Mouse (Mus musculus) Patski (cell line): ENCODE data around the gene Ifi207. TPM values are rescaled to one million over a fixed set of nuclear protein-coding genes. Genes with fewer than 3 reads are reported as not detected.
"Not testable (repeated sequence)": the region's sequence is repeated elsewhere in the genome, so short reads cannot be mapped to it uniquely, and the experiment has no call there.

Experiments
- ATAC-seq: fragments of 100-300 bp; one replicate; pipeline ENCODE4 v1.8.0; 2021
- CTCF ChIA-PET: fragments of 350-600 bp; sonication (Branson Sonifier 250); formaldehyde crosslinking; loops from one replicate; lab custom pipeline; 2022; ENCODE audit warnings: inconsistent platforms; lab: Charles Lee
- POLR2A ChIA-PET: fragments of 350-600 bp; sonication (Branson Sonifier 250); formaldehyde crosslinking; loops from one replicate; lab custom pipeline; 2022; ENCODE audit warnings: antibody characterized with exemption, inconsistent platforms; lab: Charles Lee
- DNase-seq: peaks from one replicate; pipeline ENCODE4 v3.0.0-alpha.2; 2011; ENCODE audit warnings: low read depth, low spot score
- H3K27me3 ChIP-seq: fragments of 371-371 bp; one replicate; pipeline ENCODE4 v1.5.1; 2021
- CTCF ChIP-seq: fragments of 100-300 bp; IDR thresholded peaks from one replicate; pipeline ENCODE4 v1.5.1; 2021
- in situ Hi-C: fragments of 300-500 bp; cut with MboI; formaldehyde crosslinking; loops from 3 replicates; pipeline ENCODE4 v1.11.1; 2018; ENCODE audit warnings: low pct_unique_long_range_greater_than_20kb, mixed read lengths
- polyA plus RNA-seq: library from polyadenylated mRNA; unstranded; gene quantifications from one replicate; pipeline ENCODE4 v1.2.3, GENCODE M21; 2021

The Ifi207 gene
- 0.40 TPM for polyA plus RNA-seq

DNA sequence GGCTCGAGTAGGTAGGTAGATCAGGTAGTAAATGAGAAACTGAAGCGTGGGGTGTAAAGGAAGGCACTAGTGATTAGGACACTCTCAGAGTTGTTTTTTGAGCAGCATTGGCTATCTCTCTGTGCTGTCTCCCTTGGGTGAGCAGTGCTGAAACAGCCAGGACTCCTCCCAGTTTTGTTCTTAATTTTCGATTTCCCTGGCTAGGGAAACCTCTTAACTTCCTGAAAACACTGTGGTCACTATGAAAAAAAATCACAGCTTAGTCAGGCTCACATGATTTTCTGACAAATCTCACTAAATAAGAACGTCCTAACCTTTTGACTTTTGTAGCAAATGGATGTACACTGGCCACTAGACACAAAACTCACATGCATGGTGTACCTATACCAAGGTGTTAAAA lies at the start of gene Ifi207:
Gene Ifi207, minus strand, starts transcription at position 92 of the 400 bp plus-strand sequence.
- DNase-seq (no peak), ATAC-seq (no peak)
- TF ChIP-seq CTCF = no peak
- ChIA-PET CTCF (no interaction called here), POLR2A (no interaction called here)
- in situ Hi-C loops = no loop called here
- H3K27me3 ChIP-seq = no peaks in the 10 kb centered on the region

- CTCF ChIA-PET, in situ Hi-C loops, DNase-seq, H3K27me3 ChIP-seq, ATAC-seq, POLR2A ChIA-PET: not testable (repeated sequence)
These were observed 31.9 kb upstream of the Ifi207 start for GRCm38 (mm10) chr1:173773457-173773856.

- CTCF ChIA-PET = interaction anchor here (0.6 kb wide), 1 partner anchor 456 kb away, joined by 3 read pairs; no protein-coding TSS in a partner anchor
- in situ Hi-C loops = loop anchor here (5.0 kb wide), 1 partner anchor 145 kb away; the partner anchor contains the start of gene Ifi211
- ATAC-seq (peak; percentile 100), DNase-seq (peak; percentile 56)
- POLR2A ChIA-PET, H3K27me3 ChIP-seq: not testable (repeated sequence)
These were observed 25.5 kb upstream of the Ifi207 start, which contains the start of gene Ifi204 for GRCm38 (mm10) chr1:173766848-173767617. Gene Ifi204, minus strand, starts transcription at chr1:173766943.

DNA sequence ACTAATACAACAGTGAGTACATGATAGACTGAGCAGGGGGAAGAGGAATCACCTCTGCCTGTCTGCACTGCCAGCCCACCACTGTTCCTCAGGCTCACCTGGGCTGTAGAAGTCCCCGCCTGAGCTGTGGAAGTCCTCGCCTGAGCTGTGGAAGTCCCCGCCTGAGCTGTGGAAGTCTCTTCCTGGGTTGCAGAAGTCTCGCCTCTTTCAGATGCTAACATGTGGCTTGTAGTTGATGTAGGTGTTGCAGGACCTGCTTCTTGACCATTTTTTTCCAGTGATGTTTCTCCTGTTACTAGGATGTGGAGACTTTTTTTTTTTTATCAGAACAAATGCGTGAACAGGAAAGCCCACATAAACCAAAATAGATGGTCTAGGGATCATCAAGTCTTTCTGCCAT lies 18.5 kb upstream of the Ifi207 start:
- CTCF ChIA-PET = not testable (repeated sequence)

GRCm38 (mm10) chr1:173742262-173742661 lies 715 bp upstream of the Ifi207 start:
- TF ChIP-seq CTCF = no peak
- ChIA-PET POLR2A (no interaction called here), CTCF (no interaction called here)
- ATAC-seq = no peak
- DNase-seq = no peak
- in situ Hi-C loops = no loop called here
- H3K27me3 ChIP-seq = no peaks in the 10 kb centered on the region

More for the DNA sequence above, 18.5 kb upstream of the Ifi207 start:
- DNase-seq, H3K27me3 ChIP-seq, POLR2A ChIA-PET, in situ Hi-C loops, ATAC-seq: not testable (repeated sequence)

- TF ChIP-seq CTCF = no peak
- H3K27me3 ChIP-seq = no peaks in the 10 kb centered on the region
- DNase-seq (no peak), ATAC-seq (no peak)
- POLR2A ChIA-PET = no interaction called here
- in situ Hi-C loops = no loop called here
- CTCF ChIA-PET = no interaction called here
These were observed 1.0 kb downstream of the Ifi207 start for GRCm38 (mm10) chr1:173740537-173740936.

DNA sequence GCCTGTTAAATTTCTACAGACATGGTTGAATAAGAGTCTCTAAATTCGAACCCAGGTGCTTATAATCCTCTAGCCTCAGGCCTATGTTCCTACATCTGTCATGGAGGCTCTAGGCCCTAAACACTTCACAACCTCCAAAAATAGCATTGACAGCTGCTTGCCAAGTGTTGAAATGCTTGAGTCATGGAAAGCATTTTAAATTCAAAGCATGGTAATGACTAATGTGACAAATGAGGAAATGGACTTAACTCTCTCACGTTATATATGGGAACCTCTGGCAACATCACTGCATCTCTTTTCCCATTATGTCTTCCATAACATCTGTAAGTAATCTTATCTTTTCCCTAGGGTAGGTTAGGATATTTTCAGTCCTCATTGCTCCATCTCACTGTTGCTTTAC lies 4.6 kb downstream of the Ifi207 start:
- DNase-seq (no peak), ATAC-seq (no peak)
- H3K27me3 ChIP-seq = no peaks in the 10 kb centered on the region
- POLR2A ChIA-PET = no interaction called here
- CTCF ChIA-PET = interaction anchor here (0.9 kb wide), 1 partner anchor 9 kb away, joined by 3 read pairs; no protein-coding TSS in a partner anchor
- no peak for TF ChIP-seq CTCF
- in situ Hi-C loops = no loop called here

- ATAC-seq, in situ Hi-C loops, DNase-seq, H3K27me3 ChIP-seq, POLR2A ChIA-PET: not testable (repeated sequence)
- CTCF ChIA-PET = interaction anchor here (1.2 kb wide), 1 partner anchor 8 kb away, joined by 3 read pairs; no protein-coding TSS in a partner anchor
These were observed 6.5 kb downstream of the Ifi207 start for GRCm38 (mm10) chr1:173735015-173735414.

- ChIA-PET CTCF (no interaction called here), POLR2A (no interaction called here)
- ATAC-seq = peak; percentile 35
These were observed 8.3 kb downstream of the Ifi207 start for GRCm38 (mm10) chr1:173733219-173733618.

DNA sequence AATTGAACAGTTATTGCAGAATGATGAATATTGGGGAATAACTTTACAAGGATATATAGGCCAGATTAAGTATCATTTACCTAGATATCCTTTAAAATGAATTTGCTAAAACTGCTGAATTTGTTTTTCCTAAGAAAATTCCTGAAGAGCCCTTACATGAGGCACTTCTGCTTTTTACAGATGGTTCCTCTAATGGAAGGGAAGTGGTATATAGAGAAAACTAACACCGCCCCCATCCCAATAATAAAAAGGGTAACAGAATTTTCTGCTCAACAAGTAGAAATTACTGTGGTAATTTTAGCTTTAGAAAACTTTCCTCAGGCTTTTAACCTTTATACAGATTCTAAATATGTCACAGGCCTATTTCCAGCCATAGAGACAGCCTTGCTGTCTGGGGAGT lies 47.3 kb downstream of the Ifi207 start:
- H3K27me3 ChIP-seq = no peaks in the 10 kb centered on the region
- TF ChIP-seq CTCF = no peak
- ChIA-PET POLR2A (no interaction called here), CTCF (no interaction called here)
- DNase-seq (no peak), ATAC-seq (no peak)
- in situ Hi-C loops = no loop called here

More at GRCm38 (mm10) chr1:173733219-173733618, 8.3 kb downstream of the Ifi207 start:
- in situ Hi-C loops = no loop called here
- TF ChIP-seq CTCF = no peak
- H3K27me3 ChIP-seq = no peaks in the 10 kb centered on the region
- no peak for DNase-seq

- DNase-seq, POLR2A ChIA-PET, H3K27me3 ChIP-seq, in situ Hi-C loops, ATAC-seq, CTCF ChIA-PET: not testable (repeated sequence)
These were observed 62.9 kb downstream of the Ifi207 start for GRCm38 (mm10) chr1:173678605-173679004.

DNA sequence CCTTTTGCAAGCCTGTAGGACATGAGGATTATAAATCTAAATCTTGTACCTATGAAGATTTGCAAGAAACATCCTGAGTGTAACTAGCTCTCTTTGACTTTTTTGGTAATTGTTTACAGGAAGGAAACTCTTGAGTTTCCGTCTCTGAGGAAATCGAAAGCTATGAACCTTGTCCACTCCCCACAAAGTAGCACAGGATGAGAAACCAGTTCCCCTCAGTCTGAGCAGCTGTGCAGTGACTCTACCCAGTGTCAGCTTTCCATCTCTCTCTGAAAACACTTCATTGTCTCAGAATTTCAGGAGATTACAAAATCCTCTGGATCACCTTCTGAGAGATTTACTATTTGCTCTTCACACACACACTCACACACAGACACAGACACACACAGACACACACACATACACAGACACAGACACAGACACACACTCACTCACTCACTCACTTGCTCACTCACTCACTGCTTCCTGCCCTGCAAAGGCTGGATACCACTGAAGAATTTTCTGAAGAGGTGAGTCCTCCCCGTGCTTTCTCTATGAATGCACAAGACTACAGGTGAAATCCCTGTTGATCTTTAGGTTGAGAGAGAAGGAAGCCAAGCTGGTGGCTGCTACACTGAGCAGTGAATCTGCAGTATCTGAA lies 68.0 kb downstream of the Ifi207 start, which contains the start of gene Ifi208:
Gene Ifi208, plus strand, starts transcription at position 218 of the 640 bp plus-strand sequence.
- POLR2A ChIA-PET, DNase-seq, CTCF ChIA-PET, ATAC-seq, in situ Hi-C loops, H3K27me3 ChIP-seq: not testable (repeated sequence)
